Mouse (Mus musculus) kidney, adult 2 months (tissue): ENCODE measurements at regions not wholly inside any gene's neighbourhood (a gene's known extent, or its start where the extent isn't known, plus 50 kb on each side); places are given as distances from the start of the nearest gene placed in this dataset.

Source experiments
- CTCF ChIP-seq: fragments of 200-500 bp; conservative IDR thresholded peaks from 2 replicates; pipeline ENCODE4 v1.5.1; 2011; ENCODE audit warnings: low read depth, mild to moderate bottlenecking, control low read depth, low read length, moderate library complexity, mixed read lengths; ENCODE audit not compliant: insufficient read depth, insufficient read length
- POLR2A ChIP-seq: fragments of 200-500 bp; IDR thresholded peaks from one replicate; pipeline ENCODE4 v1.6.1; 2011; ENCODE audit warnings: low read depth, low read length, control low read depth

- no peak for TF ChIP-seq CTCF
- no peak for TF ChIP-seq POLR2A
These were observed 332.0 kb downstream of the Adgrl2 start for GRCm38 (mm10) chr3:148658368-148658767.
